Mouse (Mus musculus): Measurements from ENCODE around the gene Zfp219. TPM values are rescaled to one million over a fixed set of nuclear protein-coding genes. Genes with fewer than 3 reads are reported as not detected.
A peak's percentile ranks its signal among the peaks of the same experiment; 100 is the strongest.
"Not testable (repeated sequence)": the region's sequence is repeated elsewhere in the genome, so short reads cannot be mapped to it uniquely, and the experiment has no call there.

Gene Zfp219
- total RNA-seq (2021): 10 to 100 TPM; 32.0 to 33.6 TPM
- long read RNA-seq, experiment 1, partial matches to known transcripts: 7 of 22 reads
- long read RNA-seq, experiment 1, other reads (novel, unspliced or antisense): 8 of 22 reads
- long read RNA-seq, experiment 2, partial matches to known transcripts: 12 of 22 reads
- long read RNA-seq, experiment 2, other reads (novel, unspliced or antisense): 5 of 22 reads

DNA sequence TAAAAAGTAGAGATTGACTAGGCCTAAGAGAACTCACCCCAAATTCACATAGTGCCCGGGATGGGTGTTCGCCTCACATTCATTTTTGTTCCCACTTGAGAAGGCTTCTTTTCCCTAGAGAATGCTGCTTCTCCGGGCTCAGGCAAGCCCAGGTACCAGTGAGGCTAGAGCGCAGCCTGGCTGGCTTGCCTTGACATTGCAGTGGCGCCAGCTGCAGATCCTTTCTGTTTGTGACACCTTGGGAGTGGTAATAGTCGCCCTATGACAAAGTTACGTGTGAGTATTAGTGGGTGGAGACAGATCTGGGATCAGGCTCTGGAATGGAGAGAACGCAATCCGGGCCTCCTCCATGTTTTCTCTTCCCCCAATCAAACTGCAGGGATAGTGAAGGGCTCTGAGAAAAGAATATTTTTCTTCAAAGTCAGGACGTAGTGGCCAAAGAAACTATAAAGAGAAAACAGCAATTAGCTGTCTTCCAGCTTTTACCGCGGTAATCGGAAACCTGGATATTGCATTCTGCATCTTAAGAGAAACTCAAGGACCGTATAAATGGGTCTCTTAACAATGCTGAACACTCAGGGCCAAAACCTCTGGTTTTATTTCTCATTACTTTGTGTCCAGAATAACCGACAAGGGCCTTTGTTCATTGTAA lies at the start of gene Zfp219:
Gene Zfp219 (minus strand): TSS at position 248 of the 652 bp plus-strand sequence.
- intact Hi-C loops (cut with DNase I): loop anchor here (5.0 kb wide), 1 partner anchor 82 kb away; the partner anchor contains the start of gene Hnrnpc
- DNase-seq: peak; percentile 75 to 82

- DNase-seq: no peak
- intact Hi-C loops (cut with DNase I): no loop called here
Measured at GRCm38 (mm10) chr14:52066135-52066534, 45.6 kb upstream of the Zfp219 start.

DNA sequence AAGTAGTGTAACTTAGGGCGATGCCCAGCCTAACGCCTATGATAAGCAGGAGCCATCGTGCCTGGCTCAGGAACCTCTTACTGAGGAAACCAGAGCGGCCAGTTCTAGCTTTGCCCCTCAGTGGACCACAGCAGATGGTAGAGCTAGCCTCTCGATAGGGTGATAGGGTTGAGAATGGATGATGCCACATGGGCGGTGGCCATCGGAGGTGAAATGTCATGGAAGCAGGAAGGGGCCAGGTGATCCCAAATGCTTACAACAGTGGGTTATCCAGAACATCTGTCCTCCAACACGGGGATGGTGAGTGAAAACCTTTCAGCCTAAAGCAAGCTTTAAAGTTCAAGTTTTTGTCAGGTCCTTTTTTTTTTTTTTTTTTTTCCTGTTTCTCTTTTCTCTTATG lies 41.3 kb upstream of the Zfp219 start:
- intact Hi-C loops (cut with DNase I): no loop called here
- DNase-seq: no peak

- intact Hi-C loops (cut with DNase I): no loop called here
- no peak for DNase-seq
Measured at GRCm38 (mm10) chr14:52060800-52061199, 40.3 kb upstream of the Zfp219 start.

- no peak for DNase-seq
- intact Hi-C loops (cut with DNase I): no loop called here
Measured at GRCm38 (mm10) chr14:52059982-52060381, 39.4 kb upstream of the Zfp219 start.

- DNase-seq; intact Hi-C loops (cut with DNase I): not testable (repeated sequence)
Measured at GRCm38 (mm10) chr14:52052720-52053119, 32.2 kb upstream of the Zfp219 start.

GRCm38 (mm10) chr14:52045966-52046565 lies 25.5 kb upstream of the Zfp219 start:
- DNase-seq: no peak
- intact Hi-C loops (cut with DNase I): no loop called here

DNA sequence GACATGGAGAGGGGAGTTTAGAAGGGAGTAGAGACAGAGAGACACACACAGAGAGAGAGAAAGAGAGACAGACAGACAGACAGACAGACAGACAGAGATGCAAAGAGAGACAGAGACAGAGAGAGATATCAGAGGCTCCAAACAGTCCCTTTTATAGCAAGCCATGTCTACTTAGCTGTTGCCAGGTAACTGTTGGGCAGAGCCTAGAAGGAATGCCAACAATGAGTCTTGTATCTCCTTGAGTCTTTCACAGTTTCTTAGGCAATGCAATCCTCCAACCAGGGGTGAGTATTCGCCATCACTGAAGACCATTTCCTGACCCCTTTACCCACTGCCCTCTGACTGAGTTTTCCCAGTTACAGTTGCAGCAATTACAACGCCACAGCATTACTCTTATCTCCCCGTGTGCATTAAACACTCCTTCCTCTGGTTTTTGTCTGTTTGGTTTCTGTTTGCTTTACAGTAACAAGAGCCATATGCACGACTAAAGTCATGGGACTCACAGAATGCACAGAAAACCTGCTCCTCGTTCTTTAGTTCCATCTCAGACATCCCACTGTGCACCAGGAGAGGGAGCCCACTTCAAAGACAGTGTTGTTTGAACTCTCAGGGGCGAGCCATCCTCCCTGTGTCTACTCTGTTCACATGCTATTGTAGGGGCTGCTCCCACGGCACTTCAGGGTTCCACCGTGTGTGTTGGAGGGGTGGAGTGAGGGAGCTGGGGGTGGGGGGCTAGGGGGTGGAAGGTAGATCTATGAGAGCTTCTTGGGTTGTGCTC lies 24.6 kb upstream of the Zfp219 start:
- DNase-seq: peak in 1 of 2 experiments; percentile 32
- intact Hi-C loops (cut with DNase I): no loop called here

DNA sequence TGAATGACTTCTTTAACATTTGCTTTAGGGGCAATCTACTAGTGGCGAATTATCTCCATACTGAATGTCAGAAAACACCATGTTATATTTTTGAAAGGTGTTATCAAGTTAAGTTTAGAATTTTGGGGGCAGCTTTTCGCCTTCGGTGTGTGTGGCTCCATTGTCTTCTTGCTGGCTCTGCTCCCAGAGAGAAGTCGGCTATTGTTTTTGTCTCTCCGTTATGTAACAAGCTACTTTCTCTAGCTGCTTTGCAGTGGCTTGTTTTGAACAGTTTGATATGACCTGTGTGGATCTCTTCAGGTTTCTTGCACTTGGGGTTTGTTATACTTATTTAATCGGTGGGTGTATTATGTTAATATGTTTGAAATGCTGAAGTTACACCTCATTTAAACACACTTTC lies 22.9 kb upstream of the Zfp219 start:
- intact Hi-C loops (cut with DNase I): no loop called here

GRCm38 (mm10) chr14:52042359-52042758 lies 21.8 kb upstream of the Zfp219 start, which contains the start of gene Olfr221:
TSS of gene Olfr221 (minus strand) at chr14:52042459.
- DNase-seq; intact Hi-C loops (cut with DNase I): not testable (repeated sequence)

More for the DNA sequence above, 22.9 kb upstream of the Zfp219 start:
- peak in 1 of 2 experiments; percentile 14 for DNase-seq

DNA sequence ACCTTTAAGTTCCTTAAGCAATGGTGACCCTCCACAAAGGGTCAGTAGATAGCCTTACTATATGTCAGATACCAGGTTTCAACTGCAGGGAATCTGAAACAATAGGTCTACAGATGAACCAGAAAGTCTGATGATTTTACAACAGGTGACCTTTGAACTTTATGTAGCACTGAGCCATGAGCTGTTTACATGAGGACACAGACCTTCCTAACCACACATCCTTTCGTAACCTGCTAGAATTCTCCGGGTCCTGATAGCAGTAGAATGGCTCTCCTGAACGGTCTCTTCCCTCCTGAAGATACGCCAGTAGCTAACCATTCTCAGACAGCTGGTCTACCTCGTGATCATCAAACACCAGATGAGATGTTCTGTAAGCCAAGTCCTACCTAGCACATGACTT lies 18.8 kb upstream of the Zfp219 start:
- no peak for DNase-seq
- intact Hi-C loops (cut with DNase I): no loop called here

DNA sequence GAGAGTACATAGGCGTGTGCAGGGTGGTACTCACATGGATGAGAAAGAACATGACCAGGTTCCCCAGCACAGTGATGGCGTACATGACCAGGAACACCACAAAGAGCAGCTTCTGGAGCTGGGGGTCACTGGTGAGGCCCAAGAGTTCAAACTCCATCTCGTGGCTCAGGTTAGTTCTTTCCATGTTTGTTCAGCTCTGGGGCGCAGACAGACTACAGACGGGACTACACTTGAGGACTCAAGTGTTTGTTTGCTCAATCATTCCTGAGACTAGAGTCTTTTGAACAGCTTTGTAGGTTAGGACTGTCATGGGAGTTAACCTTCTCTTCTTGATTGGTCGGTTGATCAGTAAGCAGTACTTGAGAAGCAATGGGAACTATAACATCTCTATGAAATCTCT lies 15.4 kb upstream of the Zfp219 start:
- intact Hi-C loops (cut with DNase I): no loop called here
- DNase-seq: no peak

- intact Hi-C loops (cut with DNase I): no loop called here
Measured at GRCm38 (mm10) chr14:52026342-52026741, 5.8 kb upstream of the Zfp219 start.

GRCm38 (mm10) chr14:52024133-52024532 lies 3.6 kb upstream of the Zfp219 start:
- intact Hi-C loops (cut with DNase I): loop anchor here (5.0 kb wide), 1 partner anchor 78 kb away; the partner anchor contains the start of gene Hnrnpc
- no peak for DNase-seq

More at GRCm38 (mm10) chr14:52026342-52026741, 5.8 kb upstream of the Zfp219 start:
- DNase-seq: no peak

- peak; percentile 85 to 89 for DNase-seq
- intact Hi-C loops (cut with DNase I): loop anchor here (5.0 kb wide), 1 partner anchor 79 kb away; the partner anchor contains the start of gene Hnrnpc
Measured at GRCm38 (mm10) chr14:52022709-52023459, 2.4 kb upstream of the Zfp219 start.

GRCm38 (mm10) chr14:52022244-52022708 lies 1.7 kb upstream of the Zfp219 start:
- no peak for DNase-seq
- intact Hi-C loops (cut with DNase I): loop anchor here (5.0 kb wide), 1 partner anchor 80 kb away; the partner anchor contains the start of gene Hnrnpc

- intact Hi-C loops (cut with DNase I): loop anchor here (5.0 kb wide), 1 partner anchor 81 kb away; the partner anchor contains the start of gene Hnrnpc
- no peak for DNase-seq
Measured at GRCm38 (mm10) chr14:52021568-52022212, 1.2 kb upstream of the Zfp219 start.

- intact Hi-C loops (cut with DNase I): loop anchor here (5.0 kb wide), 1 partner anchor 81 kb away; the partner anchor contains the start of gene Hnrnpc
Measured at GRCm38 (mm10) chr14:52021138-52021529, 601 bp upstream of the Zfp219 start.

More at GRCm38 (mm10) chr14:52021138-52021529, 601 bp upstream of the Zfp219 start:
- DNase-seq: no peak

Measured in heart, postnatal 14 days (tissue).